Mouse (Mus musculus): ENCODE measurements around the gene Hsd3b2. TPM values are rescaled to one million over a fixed set of nuclear protein-coding genes. Genes with fewer than 3 reads are reported as not detected.

The Hsd3b2 gene
- total RNA-seq (2023) = 0.23 TPM

GRCm38 (mm10) chr3:98724376-98724775, at the start of gene Hsd3b2:
Hsd3b2 (minus strand) TSS chr3:98724543.

Other genes starting within 250 kb of the Hsd3b2 start
- not detected for gene Hsd3b4, start 214.0 kb downstream of the Hsd3b2 start, total RNA-seq (2023)
- gene Gm10681, start 135.7 kb downstream of the Hsd3b2 start, total RNA-seq (2023) = not detected
- gene Hsd3b5, start 94.3 kb downstream of the Hsd3b2 start, total RNA-seq (2023) = not detected
- not detected for gene Hsd3b3, start 38.6 kb upstream of the Hsd3b2 start, total RNA-seq (2023)
- gene Hsd3b6, start 89.9 kb upstream of the Hsd3b2 start, total RNA-seq (2023) = not detected
- not detected for gene Hsd3b1, start 135.3 kb upstream of the Hsd3b2 start, total RNA-seq (2023)
- not detected for gene Hao2, start 168.7 kb upstream of the Hsd3b2 start, total RNA-seq (2023)

Data from CD4-positive naive resting alpha-beta T cell, adult 76 days (primary cell).